Mouse (Mus musculus) ES-E14 (cell line): ENCODE results near the gene Zdhhc14. TPM values are rescaled to one million over a fixed set of nuclear protein-coding genes. Genes with fewer than 3 reads are reported as not detected.

Experiments used
- DNase-seq: peaks from one replicate; pipeline ENCODE4 v3.0.0-alpha.2; 2013; ENCODE audit warnings: low read depth, low spot score
- H3K27ac ChIP-seq: 2 replicates; pipeline ENCODE4 v1.5.1; 2012; ENCODE audit warnings: low read depth, mild to moderate bottlenecking, low read length, moderate library complexity, mixed read lengths; ENCODE audit not compliant: poor library complexity, insufficient read depth, severe bottlenecking
- H3K36me3 ChIP-seq: 2 replicates; pipeline ENCODE4 v1.6.1; 2012; ENCODE audit warnings: mild to moderate bottlenecking, low read length, moderate library complexity, mixed read lengths; ENCODE audit not compliant: control insufficient read depth, poor library complexity, insufficient read depth, severe bottlenecking
- H3K4me1 ChIP-seq, 2 experiments: fragments of 150-350 bp in 1 of 2; sonication (generic) in 1 of 2; 2 replicates each; pipeline ENCODE4 v1.6.1; 2012; ENCODE audit warnings: low read length in 2 of 2, mild to moderate bottlenecking in 1 of 2, mixed read lengths in 1 of 2; ENCODE audit not compliant: control insufficient read depth in 2 of 2, insufficient read depth in 2 of 2, poor library complexity in 1 of 2
- H3K4me3 ChIP-seq, 2 experiments: fragments of 150-350 bp in 1 of 2; sonication (generic) in 1 of 2; 2 replicates each; pipeline ENCODE4 v1.5.1; 2012; ENCODE audit warnings: low read length in 2 of 2, low read depth in 1 of 2, mild to moderate bottlenecking in 1 of 2, mixed read lengths in 1 of 2; ENCODE audit not compliant: insufficient read depth in 1 of 2, poor library complexity in 1 of 2, severe bottlenecking in 1 of 2
- H3K9ac ChIP-seq: 2 replicates; pipeline ENCODE4 v1.6.1; 2012; ENCODE audit warnings: low read depth, mild to moderate bottlenecking, low read length, mixed read lengths; ENCODE audit not compliant: poor library complexity, insufficient read depth, severe bottlenecking
- H3K9me3 ChIP-seq: fragments of 150-350 bp; sonication (generic); 2 replicates; pipeline ENCODE4 v1.6.1; 2012; ENCODE audit warnings: low read depth, mild to moderate bottlenecking, low read length; ENCODE audit not compliant: control insufficient read depth, insufficient read depth
- CHD2 ChIP-seq: IDR thresholded peaks from 2 replicates; pipeline ENCODE4 v1.6.1; 2014; ENCODE audit warnings: mild to moderate bottlenecking, low read depth, low read length, inconsistent platforms
- HCFC1 ChIP-seq: IDR thresholded peaks from 2 replicates; pipeline ENCODE4 v1.6.1; 2012; ENCODE audit warnings: low read length, inconsistent platforms, borderline replicate concordance; ENCODE audit not compliant: insufficient read depth
- MAFK ChIP-seq: IDR thresholded peaks from 2 replicates; pipeline ENCODE4 v1.6.1; 2014; ENCODE audit warnings: mild to moderate bottlenecking, low read depth, low read length, inconsistent platforms; ENCODE audit not compliant: insufficient read depth
- ZC3H11A ChIP-seq: IDR thresholded peaks from 2 replicates; pipeline ENCODE4 v1.6.1; 2012; ENCODE audit warnings: low read depth, mild to moderate bottlenecking, inconsistent platforms, low read length, borderline replicate concordance
- ZNF384 ChIP-seq: IDR thresholded peaks from 2 replicates; pipeline ENCODE4 v1.6.1; 2012; ENCODE audit warnings: low read depth, low read length, inconsistent platforms
- in situ Hi-C, 2 experiments: fragments of 600-800 bp; cut with MboI; formaldehyde crosslinking; loops; one replicate each; pipeline ENCODE4 v1.15.1; 2025; ENCODE audit warnings: low sequenced_read_pairs in 2 of 2, inconsistent platforms in 1 of 2; ENCODE audit not compliant: unreplicated experiment in 2 of 2
- total RNA-seq: library from RNA; depleted of rRNA; stranded (reverse); fragments of 300-350 nt; gene quantifications from 2 replicates; pipeline ENCODE4 v1.2.3, GENCODE M21; 2012

Gene Zdhhc14
- total RNA-seq, 1 experiment, result 0.76 TPM

DNA sequence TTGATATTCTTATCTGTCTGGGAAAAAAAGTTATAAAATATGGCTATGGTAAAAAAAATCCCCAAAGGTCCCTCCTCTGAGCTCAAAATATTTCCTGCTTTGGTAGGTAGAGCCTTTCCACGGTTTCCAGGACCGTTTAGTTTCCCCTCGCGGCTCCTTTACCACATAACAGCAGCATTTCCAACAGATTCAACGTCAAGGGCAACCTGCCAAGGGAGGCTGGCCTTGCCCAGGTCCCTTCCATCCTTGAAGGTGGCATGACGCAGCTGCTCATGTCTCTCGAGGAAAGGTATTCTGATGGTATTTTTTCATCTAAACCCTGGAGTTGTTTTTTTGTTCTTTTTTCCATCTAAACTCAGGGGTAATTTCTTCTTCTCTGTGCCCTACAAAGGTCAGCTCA, 277.4 kb downstream of the Zdhhc14 start:
- DNase-seq, result no peak
- TF ChIP-seq ZNF384, result no peak
- TF ChIP-seq CHD2, result no peak
- no peak for TF ChIP-seq HCFC1
- TF ChIP-seq MAFK, result no peak
- no peak for TF ChIP-seq ZC3H11A
- H3K9me3 ChIP-seq, result no peaks in the 10 kb centered on the region
- H3K9ac ChIP-seq, result no peak overlapping the region
- no peak overlapping the region for H3K27ac ChIP-seq
- in situ Hi-C loops, result no loop called here
- peaks cover 0 to 4% of the 10 kb centered on the region in 2 experiments; a peak in 2 of 4 replicates for H3K4me1 ChIP-seq
- H3K4me3 ChIP-seq, result 0 out of 4 replicates have a peak overlapping the region, but pooled peaks of 1 of the 2 experiments have one; percentile 7
- H3K36me3 ChIP-seq, result no peaks in the 10 kb centered on the region

GRCm38 (mm10) chr17:5770265-5771249, 278.2 kb downstream of the Zdhhc14 start:
- Histone ChIP-seq H3K4me3 (peak overlapping the region in 1 of 2 experiments; percentile 37; a peak in 1 of 4 replicates), H3K4me1 (peaks cover 0 to 4% of the 10 kb centered on the region in 2 experiments; a peak in 2 of 4 replicates), H3K9ac (no peak overlapping the region), H3K36me3 (no peaks in the 10 kb centered on the region), H3K9me3 (no peaks in the 10 kb centered on the region), H3K27ac (no peak overlapping the region)
- DNase-seq, result peak; percentile 63
- TF ChIP-seq HCFC1, result no peak
- no peak for TF ChIP-seq CHD2
- no peak for TF ChIP-seq ZNF384
- TF ChIP-seq MAFK, result no peak
- TF ChIP-seq ZC3H11A, result no peak
- in situ Hi-C loops, result no loop called here

- Histone ChIP-seq H3K36me3 (no peaks in the 10 kb centered on the region), H3K9me3 (no peaks in the 10 kb centered on the region), H3K4me3 (no peak overlapping the region), H3K4me1 (no peaks in the 10 kb centered on the region), H3K9ac (no peak overlapping the region), H3K27ac (no peak overlapping the region)
- in situ Hi-C loops, result no loop called here
- no peak for TF ChIP-seq CHD2
- no peak for TF ChIP-seq ZC3H11A
- no peak for TF ChIP-seq ZNF384
- no peak for TF ChIP-seq HCFC1
- TF ChIP-seq MAFK, result no peak
- DNase-seq, result no peak
Measured at GRCm38 (mm10) chr17:5780213-5780975, 288.0 kb downstream of the Zdhhc14 start.

DNA sequence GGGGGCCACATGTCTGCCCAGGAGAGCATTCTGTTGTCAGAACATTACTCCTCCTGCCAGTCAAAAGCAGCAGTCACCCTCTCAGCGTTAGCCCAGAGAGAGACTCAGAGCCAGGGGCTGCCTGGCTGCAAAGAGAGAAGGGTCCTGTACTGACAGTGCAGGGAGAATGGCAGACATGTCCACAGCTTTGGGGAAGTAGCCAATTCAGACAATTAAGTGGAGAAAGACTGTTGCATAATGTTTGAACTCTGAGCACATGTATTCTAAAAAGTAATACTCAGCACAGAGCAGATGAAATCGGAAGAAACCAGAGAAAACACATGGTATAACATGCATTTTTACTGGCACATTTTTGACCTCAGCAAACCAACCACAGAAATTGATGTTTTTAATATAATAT, 292.9 kb downstream of the Zdhhc14 start:
- H3K36me3 ChIP-seq, result no peaks in the 10 kb centered on the region
- H3K9ac ChIP-seq, result no peak overlapping the region
- H3K9me3 ChIP-seq, result no peaks in the 10 kb centered on the region
- TF ChIP-seq MAFK (no peak), CHD2 (no peak), ZC3H11A (no peak), HCFC1 (no peak), ZNF384 (no peak)
- no peak overlapping the region for H3K27ac ChIP-seq
- no peak for DNase-seq
- H3K4me1 ChIP-seq, result no peaks in the 10 kb centered on the region
- in situ Hi-C loops, result no loop called here
- H3K4me3 ChIP-seq, result no peak overlapping the region
